23 mouse cellular contexts compared by ENCODE assay signal in the genomic region with DNA sequence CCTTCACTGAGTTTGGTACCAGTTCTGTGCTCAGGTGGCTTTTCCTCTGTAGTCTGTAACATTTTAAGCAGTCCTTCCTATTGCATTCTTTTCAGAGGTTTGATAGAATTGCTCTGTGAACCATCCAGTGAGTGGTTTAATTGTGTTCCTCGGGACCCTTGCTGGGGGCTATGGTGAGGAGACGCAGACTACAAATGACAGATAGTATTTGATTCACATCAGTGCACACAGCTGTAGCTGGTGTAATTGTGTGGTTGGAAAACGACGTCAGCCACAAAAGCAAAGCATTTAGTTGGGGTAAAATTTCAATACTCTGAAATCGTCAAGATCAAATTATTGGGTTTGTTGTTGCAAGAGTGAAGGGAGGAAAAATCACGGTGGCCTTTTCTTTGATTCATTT. TPM values are rescaled to one million over a fixed set of nuclear protein-coding genes. Genes with fewer than 3 reads are reported as not detected.
DNase-seq lines count a peak whose midpoint lies in the region; ATAC-seq and TF ChIP-seq lines count a peak whose summit lies in the region.
"Had no signal": no experiment of that assay in that cellular context is flagged by ENCODE, and none has a peak within 500 bp of the region (broad histone marks: within the 10 kb centered on the region; RNA-seq: fewer than 3 reads in every experiment).

No protein-coding gene starts in this region.

- peaks cover 15% of the 10 kb centered on the region for H3K4me1 ChIP-seq in forebrain, embryonic 14.5 days (ENCODE audit: control insufficient read depth, insufficient read depth, low read length)
- peaks cover 5% of the 10 kb centered on the region; the same call in 1 of the 2 replicates for H3K4me1 ChIP-seq in forebrain, postnatal 0 days (ENCODE audit: insufficient read depth)
- H3K4me1 ChIP-seq in midbrain, embryonic 14.5 days (ENCODE audit: control insufficient read depth, insufficient read depth, low read length): peaks cover 25% of the 10 kb centered on the region
- H3K4me1 ChIP-seq in midbrain, embryonic 15.5 days: peaks cover 33% of the 10 kb centered on the region
- H3K4me1 ChIP-seq in hindbrain, embryonic 14.5 days (replicated peaks; ENCODE audit: control insufficient read depth, insufficient read depth, low read length): peaks cover 24% of the 10 kb centered on the region

- H3K9ac ChIP-seq in forebrain, embryonic 14.5 days (ENCODE audit: low read length): no peak overlapping the region
- H3K9ac ChIP-seq in forebrain, postnatal 0 days: no peak overlapping the region
- H3K9ac ChIP-seq in midbrain, embryonic 14.5 days (replicated peaks; ENCODE audit: low read length): no peak overlapping the region
- no peak overlapping the region for H3K9ac ChIP-seq in midbrain, embryonic 15.5 days
- H3K9ac ChIP-seq in hindbrain, embryonic 14.5 days: 0 out of 2 replicates have a peak overlapping the region, but pooled peaks have one; percentile 22
- H3K9ac ChIP-seq: embryonic facial prominence, embryonic 15.5 days; forebrain, embryonic 15.5 days; heart, embryonic 12.5 days; liver, postnatal 0 days had no signal

- H3K27me3 ChIP-seq in forebrain, embryonic 14.5 days (replicated peaks; ENCODE audit: control insufficient read depth, insufficient read depth, low read length): 0 out of 2 replicates have a peak, but pooled peaks cover 11% of the 10 kb centered on the region
- H3K27me3 ChIP-seq in forebrain, postnatal 0 days (ENCODE audit: insufficient read depth, low read length): no peaks in the 10 kb centered on the region
- no peaks in the 10 kb centered on the region for H3K27me3 ChIP-seq in midbrain, embryonic 14.5 days (ENCODE audit: control insufficient read depth, insufficient read depth, low read length)
- no peaks in the 10 kb centered on the region for H3K27me3 ChIP-seq in midbrain, embryonic 15.5 days (replicated peaks)
- no peaks in the 10 kb centered on the region for H3K27me3 ChIP-seq in hindbrain, embryonic 14.5 days (ENCODE audit: control insufficient read depth, insufficient read depth, low read length)
- H3K27me3 ChIP-seq: embryonic facial prominence, embryonic 15.5 days; Patski had no signal

- 25% methylated on average over 6 of the region's 6 CpGs for WGBS in forebrain, embryonic 14.5 days
- 24% methylated on average over 6 of the region's 6 CpGs for WGBS in forebrain, postnatal 0 days
- WGBS in midbrain, embryonic 14.5 days: 33% methylated on average over 6 of the region's 6 CpGs
- 30% methylated on average over 6 of the region's 6 CpGs for whole genome bisulfite sequencing in midbrain, embryonic 15.5 days
- WGBS in hindbrain, embryonic 14.5 days: 24% methylated on average over 6 of the region's 6 CpGs

- no peak for ATAC-seq in forebrain, embryonic 14.5 days
- ATAC-seq in forebrain, postnatal 0 days: no peak
- no peak for ATAC-seq in midbrain, embryonic 14.5 days (ENCODE audit: low FRiP score, low TSS enrichment)
- ATAC-seq in midbrain, embryonic 15.5 days (replicated peaks): no peak
- no peak for ATAC-seq in hindbrain, embryonic 14.5 days (ENCODE audit: low FRiP score)
- ATAC-seq: activated CD4-positive, CD25-positive, alpha-beta regulatory T cell, adult 4 months; forebrain, embryonic 15.5 days; intestine, embryonic 16.5 days; liver, postnatal 0 days; Patski had no signal

- H3K9me3 ChIP-seq in forebrain, embryonic 14.5 days (replicated peaks; ENCODE audit: control insufficient read depth, low read length): no peaks in the 10 kb centered on the region
- no peaks in the 10 kb centered on the region for H3K9me3 ChIP-seq in forebrain, postnatal 0 days (ENCODE audit: low read length)
- no peaks in the 10 kb centered on the region for H3K9me3 ChIP-seq in midbrain, embryonic 14.5 days (ENCODE audit: control insufficient read depth, low read length)
- no peaks in the 10 kb centered on the region for H3K9me3 ChIP-seq in midbrain, embryonic 15.5 days
- no peaks in the 10 kb centered on the region for H3K9me3 ChIP-seq in hindbrain, embryonic 14.5 days (ENCODE audit: control insufficient read depth, low read length)
- H3K9me3 ChIP-seq: embryonic facial prominence, embryonic 15.5 days; forebrain, embryonic 15.5 days; heart, embryonic 12.5 days had no signal

- H3K36me3 ChIP-seq in forebrain, embryonic 14.5 days (ENCODE audit: control insufficient read depth, insufficient read depth, low read length): no peaks in the 10 kb centered on the region
- H3K36me3 ChIP-seq in forebrain, postnatal 0 days (ENCODE audit: insufficient read depth): no peaks in the 10 kb centered on the region
- H3K36me3 ChIP-seq in midbrain, embryonic 14.5 days (ENCODE audit: control insufficient read depth, insufficient read depth, low read length): no peaks in the 10 kb centered on the region
- H3K36me3 ChIP-seq in midbrain, embryonic 15.5 days (replicated peaks): no peaks in the 10 kb centered on the region
- H3K36me3 ChIP-seq in hindbrain, embryonic 14.5 days (replicated peaks; ENCODE audit: control insufficient read depth, insufficient read depth): no peaks in the 10 kb centered on the region
- H3K36me3 ChIP-seq: embryonic facial prominence, embryonic 15.5 days; forebrain, embryonic 15.5 days; heart, embryonic 12.5 days had no signal

- no peak overlapping the region for H3K4me3 ChIP-seq in forebrain, embryonic 14.5 days (ENCODE audit: low read depth, low read length)
- H3K4me3 ChIP-seq in forebrain, postnatal 0 days (ENCODE audit: low read depth, low read length): no peak overlapping the region
- no peak overlapping the region for H3K4me3 ChIP-seq in midbrain, embryonic 14.5 days (replicated peaks; ENCODE audit: low read depth, low read length)
- H3K4me3 ChIP-seq in midbrain, embryonic 15.5 days: no peak overlapping the region
- no peak overlapping the region for H3K4me3 ChIP-seq in hindbrain, embryonic 14.5 days (replicated peaks; ENCODE audit: low read length)
- H3K4me3 ChIP-seq: embryonic facial prominence, embryonic 15.5 days; forebrain, embryonic 15.5 days; heart, embryonic 12.5 days had no signal

- no peak for TF ChIP-seq CTCF in forebrain, postnatal 0 days (IDR thresholded peaks at IDR 0.05; ENCODE audit: low read depth)

- DNase-seq in forebrain, embryonic 14.5 days (ENCODE audit: low spot score): peak; percentile 16
- DNase-seq in forebrain, postnatal 0 days: no peak
- peak; percentile 31 for DNase-seq in midbrain, embryonic 14.5 days
- DNase-seq in hindbrain, embryonic 14.5 days (ENCODE audit: low spot score): no peak
- no peak for DNase-seq in ovary, postnatal 14 days (ENCODE audit: low spot score)
- no peak for DNase-seq in lung, postnatal 4 days
- DNase-seq: adrenal gland, postnatal 25 days; B cell, adult 2 months; cerebellum, adult 8-10 months; heart, postnatal 36 days; kidney, postnatal 4 days; liver; liver, postnatal 0 days had no signal

- H3K4me2 ChIP-seq in forebrain, embryonic 14.5 days (ENCODE audit: low read length): no peak overlapping the region
- H3K4me2 ChIP-seq in forebrain, postnatal 0 days (ENCODE audit: low read depth): no peak overlapping the region
- no peak overlapping the region for H3K4me2 ChIP-seq in midbrain, embryonic 14.5 days (ENCODE audit: low read length)
- no peak overlapping the region for H3K4me2 ChIP-seq in midbrain, embryonic 15.5 days
- H3K4me2 ChIP-seq in hindbrain, embryonic 14.5 days (replicated peaks): no peak overlapping the region
- H3K4me2 ChIP-seq: embryonic facial prominence, embryonic 15.5 days; forebrain, embryonic 15.5 days; heart, embryonic 12.5 days had no signal

- 0 out of 2 replicates have a peak overlapping the region, but pooled peaks have one; percentile 54 for H3K27ac ChIP-seq in forebrain, embryonic 14.5 days (ENCODE audit: low read depth, low read length)
- H3K27ac ChIP-seq in forebrain, postnatal 0 days (ENCODE audit: low read depth, low read length): no peak overlapping the region
- H3K27ac ChIP-seq in midbrain, embryonic 14.5 days (replicated peaks; ENCODE audit: low read depth, low read length): peak overlapping the region; percentile 69; the same call in 1 of the 2 replicates
- no peak overlapping the region for H3K27ac ChIP-seq in midbrain, embryonic 15.5 days
- peak overlapping the region; percentile 71 for H3K27ac ChIP-seq in hindbrain, embryonic 14.5 days
- H3K27ac ChIP-seq: embryonic facial prominence, embryonic 15.5 days; forebrain, embryonic 15.5 days had no signal

RNA-seq across cellular contexts. Expression of a gene that starts 22.1 kb away (rescaled TPM):
- polyA plus RNA-seq in forebrain, embryonic 14.5 days (2014; fragmentation: Nextera tagmentation; extraction: Ambion mirVana): 88.8 and 105 TPM in 2 replicates
- total RNA-seq in forebrain, postnatal 0 days (2014; rRNA removed): 241 and 262 TPM in 2 replicates
- polyA plus RNA-seq in forebrain, postnatal 0 days (2015; fragmentation: Nextera tagmentation; extraction: Ambion mirVana): 99.1 and 110 TPM in 2 replicates
- polyA plus RNA-seq in midbrain, embryonic 14.5 days (2014; fragmentation: Nextera tagmentation; extraction: Ambion mirVana): 102 and 136 TPM in 2 replicates
- polyA plus RNA-seq in midbrain, embryonic 15.5 days (2015; fragmentation: Nextera tagmentation; extraction: Ambion mirVana): 127 and 128 TPM in 2 replicates
- polyA plus RNA-seq in hindbrain, embryonic 14.5 days (2014; fragmentation: Nextera tagmentation; extraction: Ambion mirVana): 115 and 123 TPM in 2 replicates

RNA-seq across cellular contexts. Expression of a gene that starts 28.0 kb away (rescaled TPM):
- polyA plus RNA-seq in forebrain, embryonic 14.5 days (2014; fragmentation: Nextera tagmentation; extraction: Ambion mirVana): 0.47 and 0.48 TPM in 2 replicates
- 0.62 and 0.92 TPM in 2 replicates for total RNA-seq in forebrain, postnatal 0 days (2014; rRNA removed)
- 0.97 and 1.8 TPM in 2 replicates for polyA plus RNA-seq in forebrain, postnatal 0 days (2015; fragmentation: Nextera tagmentation; extraction: Ambion mirVana)
- 0.73 and 0.76 TPM in 2 replicates for polyA plus RNA-seq in midbrain, embryonic 14.5 days (2014; fragmentation: Nextera tagmentation; extraction: Ambion mirVana)
- 0.92 and 1.1 TPM in 2 replicates for polyA plus RNA-seq in midbrain, embryonic 15.5 days (2015; fragmentation: Nextera tagmentation; extraction: Ambion mirVana)
- 0.91 and 1.1 TPM in 2 replicates for polyA plus RNA-seq in hindbrain, embryonic 14.5 days (2014; fragmentation: Nextera tagmentation; extraction: Ambion mirVana)
- total RNA-seq: adrenal gland, postnatal 25 days; gastrocnemius, adult 18-20 months; granulocyte monocyte progenitor cell, adult 5-6 weeks; heart, postnatal 36 days had no signal
- polyA plus RNA-seq: activated CD4-positive, CD25-positive, alpha-beta regulatory T cell, adult 4 months; neural tube, embryonic 11.5 days had no signal

RNA-seq across cellular contexts. Expression of a gene that starts 35.4 kb away (rescaled TPM):
- 0.23 and 0.31 TPM in 2 replicates for polyA plus RNA-seq in forebrain, embryonic 14.5 days (2014; fragmentation: Nextera tagmentation; extraction: Ambion mirVana)
- 0.19 and 0.38 TPM in 2 replicates for total RNA-seq in forebrain, postnatal 0 days (2014; rRNA removed)
- 0.28 and 0.40 TPM in 2 replicates for polyA plus RNA-seq in forebrain, postnatal 0 days (2015; fragmentation: Nextera tagmentation; extraction: Ambion mirVana)
- 0.11 and 0.26 TPM in 2 replicates for polyA plus RNA-seq in midbrain, embryonic 14.5 days (2014; fragmentation: Nextera tagmentation; extraction: Ambion mirVana)
- polyA plus RNA-seq in midbrain, embryonic 15.5 days (2015; fragmentation: Nextera tagmentation; extraction: Ambion mirVana): 0.10 and 0.13 TPM in 2 replicates
- 0.35 and 0.73 TPM in 2 replicates for polyA plus RNA-seq in hindbrain, embryonic 14.5 days (2014; fragmentation: Nextera tagmentation; extraction: Ambion mirVana)
- total RNA-seq: granulocyte monocyte progenitor cell, adult 5-6 weeks had no signal
- polyA plus RNA-seq: heart, embryonic 12.5 days had no signal

Comparison
In these comparisons a context has a peak if more than half of its experiments do, and no peak if none do; other contexts are left out.
1. DNase-seq: peak in forebrain, embryonic 14.5 days (single experiment) and midbrain, embryonic 14.5 days (single experiment); none in forebrain, postnatal 0 days (single experiment), hindbrain, embryonic 14.5 days (single experiment), ovary, postnatal 14 days (single experiment) and lung, postnatal 4 days (0 of 2).
2. H3K27ac ChIP-seq: peak in forebrain, embryonic 14.5 days (single experiment), midbrain, embryonic 14.5 days (single experiment) and hindbrain, embryonic 14.5 days (single experiment); none in forebrain, postnatal 0 days (single experiment) and midbrain, embryonic 15.5 days (single experiment).